Mouse (Mus musculus) cerebellum, postnatal 10 days (tissue): ENCODE measurements around the gene Slc25a39.
A peak's percentile ranks its signal among the peaks of the same experiment; 100 is the strongest.

Experiments
- DNase-seq, 2 experiments: peaks; one replicate each; pipeline ENCODE4 v3.0.0; 2021; ENCODE audit warnings: mixed read lengths in 2 of 2

Slc25a39 gene

GRCm38 (mm10) chr11:102407834-102408215 is at the start of gene Slc25a39:
Gene Slc25a39 (minus strand): TSS chr11:102407946.
- no peak for DNase-seq

DNA sequence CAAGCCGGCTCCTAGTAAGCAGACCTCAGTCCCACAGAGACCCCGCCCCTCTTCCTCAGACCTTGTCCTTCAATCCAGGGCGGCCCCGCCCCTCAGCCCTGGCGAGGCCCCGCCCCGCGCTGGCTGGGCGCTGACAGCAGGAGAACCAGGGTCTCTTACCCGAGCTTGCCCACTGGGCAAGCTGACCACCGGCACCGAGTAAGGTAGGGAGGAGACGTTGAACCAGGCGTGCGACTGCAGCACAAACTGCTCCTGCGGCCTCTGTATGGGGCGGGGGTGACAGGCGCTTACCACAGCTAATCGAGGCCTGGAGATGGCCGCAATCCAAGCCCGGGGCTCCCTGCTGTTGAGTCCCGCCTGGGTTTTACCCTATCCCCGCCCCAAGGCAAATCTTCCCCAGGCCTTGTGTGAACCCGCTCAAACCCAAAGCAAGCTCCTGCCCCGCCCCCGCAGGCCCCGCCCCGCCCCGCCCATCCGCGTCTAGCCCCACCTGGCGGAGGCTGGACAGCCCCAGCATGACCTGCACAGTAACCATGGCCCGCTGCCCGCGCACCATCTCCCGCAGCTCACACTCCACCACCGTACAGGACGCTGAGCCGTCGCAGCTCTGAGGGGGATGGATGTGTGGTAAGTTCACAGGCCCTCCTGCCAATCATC is 48.1 kb upstream of the Slc25a39 start:
- peak; percentile 79 to 82 for DNase-seq

GRCm38 (mm10) chr11:102453131-102453530 is 45.4 kb upstream of the Slc25a39 start:
- DNase-seq, result peak in 1 of 2 experiments; percentile 32

DNA sequence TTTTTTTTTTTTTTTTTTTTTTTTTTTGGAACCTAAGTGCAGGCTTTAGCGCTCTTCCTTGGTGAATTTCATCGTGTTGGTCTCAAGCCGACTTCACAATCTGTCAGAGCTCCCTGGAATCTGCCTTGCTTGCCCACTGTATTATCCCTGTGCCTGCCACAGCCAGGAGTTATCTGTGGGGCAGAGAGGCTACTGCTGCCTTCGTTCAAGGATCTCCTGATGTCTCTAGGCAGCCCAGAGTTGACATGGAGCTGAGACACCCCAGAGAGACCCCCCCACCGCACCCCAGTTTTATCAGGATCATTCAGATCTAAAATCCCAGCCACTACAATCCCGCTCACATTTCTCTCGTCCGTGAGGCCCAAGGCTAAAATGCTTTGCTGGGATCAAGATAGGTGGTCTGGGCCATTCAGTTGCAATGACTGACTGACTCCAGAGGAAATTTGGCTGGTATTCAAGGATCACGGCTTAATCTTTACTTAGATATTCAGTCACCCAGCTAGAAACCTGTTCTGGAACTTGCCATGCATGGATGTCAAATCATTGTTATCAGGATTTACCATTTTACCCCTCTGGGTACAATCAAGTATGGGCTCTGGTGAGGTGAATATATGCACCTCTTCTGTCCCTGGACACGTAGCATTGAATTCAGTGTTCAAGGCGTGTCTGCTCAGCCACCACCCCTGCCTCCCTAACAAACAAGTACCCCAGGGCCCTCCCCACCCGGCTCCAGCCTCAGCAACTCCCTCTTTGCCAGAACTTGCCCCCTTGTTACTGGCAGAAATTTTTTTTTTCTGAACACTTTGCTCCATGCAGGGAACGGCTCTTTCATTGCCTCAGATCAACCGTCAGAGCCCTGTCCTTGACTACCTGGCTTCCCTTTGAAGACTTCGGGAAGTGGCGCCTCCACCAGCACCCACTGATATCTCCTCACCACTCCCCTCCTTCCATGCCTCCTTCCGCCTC is 41.6 kb upstream of the Slc25a39 start:
- peak; percentile 61 to 66 for DNase-seq

GRCm38 (mm10) chr11:102448327-102448726 is 40.6 kb upstream of the Slc25a39 start:
- peak; percentile 42 to 53 for DNase-seq

DNA sequence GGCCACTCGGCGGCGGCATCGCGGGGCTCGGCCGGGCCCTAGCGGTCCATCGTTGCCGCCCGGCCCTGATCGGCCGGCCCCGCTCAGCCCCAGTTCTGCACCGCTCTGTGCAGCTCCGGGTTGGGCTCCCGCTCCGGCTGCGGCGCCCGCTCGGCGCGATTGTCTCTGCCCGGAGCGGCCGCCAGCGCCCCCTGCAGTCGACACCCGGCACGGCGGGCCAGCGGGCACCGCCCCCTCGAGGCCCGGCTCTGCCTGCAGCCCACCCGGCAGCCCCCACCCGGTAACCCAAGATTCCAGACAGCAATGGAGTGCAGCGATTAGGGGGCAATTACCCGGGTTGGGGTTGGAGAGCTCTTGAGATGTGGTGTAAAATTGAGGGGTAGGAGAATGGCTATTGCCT is 39.8 kb upstream of the Slc25a39 start, which contains the start of gene Fam171a2:
Gene Fam171a2, minus strand, starts transcription at position 186 of the 400 bp plus-strand sequence.
- DNase-seq, result peak; percentile 96 to 97

DNA sequence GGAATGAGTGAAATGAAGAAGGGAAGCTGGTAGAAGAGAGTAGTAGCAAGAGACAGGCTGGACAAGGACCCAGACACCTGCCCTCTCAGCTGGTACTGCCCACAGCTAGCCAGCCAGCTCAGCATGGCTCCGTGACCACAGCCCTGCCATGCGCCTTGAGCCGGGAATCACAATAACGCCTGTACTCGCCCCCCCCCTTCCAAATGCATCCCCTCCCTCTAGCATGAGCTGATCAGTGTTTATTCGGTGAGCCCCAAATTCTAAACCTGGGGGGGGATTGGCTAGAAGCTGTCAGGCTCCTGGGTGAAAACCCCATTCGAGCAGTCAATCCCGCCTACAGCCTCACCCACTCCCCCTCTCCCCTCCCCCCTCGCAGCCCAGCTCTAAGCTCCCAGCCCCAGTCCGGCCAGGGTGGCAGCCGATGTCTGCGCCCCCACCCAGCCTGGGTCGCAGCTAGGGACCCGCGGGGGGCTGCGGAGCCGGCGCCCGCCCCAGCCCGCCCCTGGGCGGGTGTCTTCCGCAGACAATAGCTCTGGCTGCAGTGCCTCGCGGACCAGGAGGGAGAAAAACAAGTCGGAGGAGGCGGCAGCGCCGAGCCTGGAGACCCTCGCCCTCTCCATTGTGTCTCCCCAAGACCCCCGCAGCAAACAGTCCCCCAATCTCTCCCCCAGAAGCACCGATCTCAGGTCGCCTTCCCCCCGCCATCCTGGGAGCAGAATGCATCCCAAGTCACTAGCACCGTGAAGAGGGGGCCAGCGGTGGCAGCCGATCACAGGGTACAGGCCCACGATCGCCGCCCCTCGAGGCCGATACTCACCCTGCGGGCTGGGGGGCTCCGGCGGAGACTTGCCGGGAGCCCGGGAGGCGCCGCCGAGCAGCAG is 39.1 kb upstream of the Slc25a39 start:
- DNase-seq, result peak; percentile 84 to 90

DNA sequence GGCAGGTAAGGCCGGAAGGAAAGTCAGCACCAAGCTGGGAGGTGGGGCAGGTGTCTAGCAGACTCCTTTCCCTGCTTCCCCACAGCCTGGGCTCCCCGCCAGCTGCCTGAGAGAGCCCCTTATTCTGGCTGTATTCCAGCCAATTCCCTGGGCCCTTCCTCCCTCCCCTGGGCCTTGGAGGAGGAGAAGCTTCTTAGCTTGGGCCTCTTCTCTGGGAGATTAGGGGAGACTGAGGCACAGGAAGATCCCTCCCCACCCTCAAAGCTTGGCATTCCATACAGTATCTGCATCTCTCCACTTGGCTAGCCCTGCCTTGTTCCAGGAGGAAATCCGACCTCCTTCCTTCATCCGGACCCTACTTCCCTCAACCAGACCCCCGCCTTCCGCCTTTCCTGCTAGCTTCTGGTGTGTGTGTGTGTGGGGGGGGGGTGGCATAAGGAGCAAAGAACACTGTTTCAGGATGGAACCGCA is 38.2 kb upstream of the Slc25a39 start:
- DNase-seq, result peak; percentile 77 to 83

DNA sequence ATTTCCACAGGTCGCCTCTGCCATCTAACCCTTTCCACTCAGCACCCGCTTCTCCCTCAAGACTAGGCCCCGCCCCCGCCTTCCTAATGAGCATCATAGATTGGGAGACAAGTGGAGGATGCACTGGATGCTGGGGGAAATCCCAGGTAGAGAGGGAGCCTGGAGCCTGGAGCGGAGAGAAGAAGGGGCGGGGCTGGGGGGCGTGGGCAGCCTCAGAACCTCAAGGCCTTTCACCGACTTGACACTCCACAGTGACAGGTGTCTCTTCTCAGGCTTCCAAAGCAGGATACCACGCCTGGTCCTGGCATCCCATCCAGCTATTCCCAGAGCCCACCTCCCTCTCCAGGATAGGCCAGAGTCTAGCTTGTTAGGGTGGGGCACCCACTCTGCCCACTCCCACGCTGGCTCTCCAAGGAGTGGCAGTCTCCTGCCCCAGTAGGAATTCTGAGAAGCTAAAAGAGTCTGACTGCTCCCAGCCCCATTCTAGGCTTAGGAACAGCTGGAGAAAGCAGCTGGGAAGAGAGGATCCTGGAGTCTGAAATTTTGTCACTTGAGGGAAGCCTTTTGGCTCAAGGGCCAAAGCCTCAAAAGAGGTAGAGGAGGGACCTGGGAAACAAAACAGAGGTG is 37.6 kb upstream of the Slc25a39 start:
- peak; percentile 54 to 58 for DNase-seq

- DNase-seq, result no peak
These were observed 37.0 kb upstream of the Slc25a39 start for GRCm38 (mm10) chr11:102444781-102445180.

DNA sequence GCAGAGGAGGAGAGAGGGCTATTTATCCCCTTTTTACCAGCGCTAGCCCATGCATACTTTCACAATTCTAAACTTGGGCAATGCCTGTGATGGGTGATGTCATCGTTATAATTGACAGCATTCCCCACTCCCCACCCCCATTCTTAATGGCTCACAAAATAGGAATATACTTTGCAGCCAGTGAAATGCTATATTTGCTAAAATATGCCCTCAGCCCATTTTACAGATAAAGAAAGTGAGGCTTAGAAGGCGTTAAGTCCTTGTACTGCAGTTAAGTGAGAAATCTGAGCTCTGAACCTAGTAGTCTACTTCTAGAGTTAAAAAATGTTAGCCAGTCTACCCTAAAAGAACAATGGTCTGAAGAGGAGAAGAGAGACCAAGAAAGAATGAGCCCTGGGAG is 36.6 kb upstream of the Slc25a39 start:
- no peak for DNase-seq

DNA sequence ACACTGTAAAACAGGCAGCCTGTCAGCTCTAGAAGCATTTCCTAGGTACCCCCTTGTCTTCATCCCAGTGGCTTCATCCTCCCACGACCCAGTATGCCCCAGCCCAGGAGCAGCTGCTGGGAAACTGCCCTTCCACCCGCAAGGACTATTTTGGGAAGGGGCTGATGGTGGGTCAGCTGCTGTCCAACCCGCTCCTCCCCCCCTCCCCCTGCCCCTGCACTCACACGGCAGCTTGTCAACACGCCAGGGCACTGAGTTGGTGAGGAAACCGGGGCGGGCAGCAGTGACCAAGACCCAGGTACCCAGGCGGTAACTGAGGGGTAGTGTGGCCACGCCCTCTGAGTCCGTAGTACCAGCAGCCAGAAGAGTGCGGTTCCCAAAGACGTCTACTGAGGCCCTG is 36.0 kb upstream of the Slc25a39 start:
- peak in 1 of 2 experiments; percentile 42 for DNase-seq

DNA sequence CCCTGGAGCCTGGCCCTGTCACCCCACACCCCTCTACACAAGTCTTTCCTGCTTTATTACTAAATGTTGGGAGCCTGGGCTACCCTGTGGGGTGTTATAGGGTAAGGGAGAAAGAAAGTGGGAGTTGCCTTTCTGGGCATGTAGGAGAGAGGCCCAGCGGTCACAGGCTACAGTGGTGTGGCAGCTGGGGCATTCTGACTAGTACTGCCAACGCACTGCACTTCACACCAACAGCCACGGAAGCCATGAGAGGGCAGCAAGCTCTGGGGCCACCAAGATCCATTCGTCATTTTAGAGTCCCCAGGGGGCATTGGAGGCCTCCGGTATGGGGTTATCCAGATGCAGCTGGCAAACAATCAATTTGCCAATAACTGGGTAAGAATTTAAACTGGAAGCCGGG is 34.3 kb upstream of the Slc25a39 start:
- DNase-seq, result no peak

DNA sequence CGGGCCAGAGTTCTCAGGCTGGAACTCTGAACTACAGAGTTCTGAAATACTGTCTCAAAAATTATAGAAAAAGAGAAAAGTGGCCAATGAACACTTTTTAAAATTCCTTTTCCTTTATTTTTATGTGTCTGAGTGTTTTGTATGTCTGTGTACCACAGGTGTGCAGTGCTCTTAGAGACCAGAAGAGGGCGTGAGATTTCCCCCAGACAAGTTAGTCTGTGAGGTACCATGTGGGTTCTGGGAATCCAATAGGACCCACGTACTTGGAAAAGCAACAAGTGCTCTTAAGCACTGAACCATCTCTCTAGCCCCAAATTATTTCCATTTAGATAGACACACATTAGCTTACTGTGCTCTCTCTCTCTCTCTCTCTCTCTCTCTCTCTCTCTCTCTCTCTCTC is 33.7 kb upstream of the Slc25a39 start:
- peak in 1 of 2 experiments; percentile 47 for DNase-seq

GRCm38 (mm10) chr11:102440255-102440654 is 32.5 kb upstream of the Slc25a39 start:
- no peak for DNase-seq

DNA sequence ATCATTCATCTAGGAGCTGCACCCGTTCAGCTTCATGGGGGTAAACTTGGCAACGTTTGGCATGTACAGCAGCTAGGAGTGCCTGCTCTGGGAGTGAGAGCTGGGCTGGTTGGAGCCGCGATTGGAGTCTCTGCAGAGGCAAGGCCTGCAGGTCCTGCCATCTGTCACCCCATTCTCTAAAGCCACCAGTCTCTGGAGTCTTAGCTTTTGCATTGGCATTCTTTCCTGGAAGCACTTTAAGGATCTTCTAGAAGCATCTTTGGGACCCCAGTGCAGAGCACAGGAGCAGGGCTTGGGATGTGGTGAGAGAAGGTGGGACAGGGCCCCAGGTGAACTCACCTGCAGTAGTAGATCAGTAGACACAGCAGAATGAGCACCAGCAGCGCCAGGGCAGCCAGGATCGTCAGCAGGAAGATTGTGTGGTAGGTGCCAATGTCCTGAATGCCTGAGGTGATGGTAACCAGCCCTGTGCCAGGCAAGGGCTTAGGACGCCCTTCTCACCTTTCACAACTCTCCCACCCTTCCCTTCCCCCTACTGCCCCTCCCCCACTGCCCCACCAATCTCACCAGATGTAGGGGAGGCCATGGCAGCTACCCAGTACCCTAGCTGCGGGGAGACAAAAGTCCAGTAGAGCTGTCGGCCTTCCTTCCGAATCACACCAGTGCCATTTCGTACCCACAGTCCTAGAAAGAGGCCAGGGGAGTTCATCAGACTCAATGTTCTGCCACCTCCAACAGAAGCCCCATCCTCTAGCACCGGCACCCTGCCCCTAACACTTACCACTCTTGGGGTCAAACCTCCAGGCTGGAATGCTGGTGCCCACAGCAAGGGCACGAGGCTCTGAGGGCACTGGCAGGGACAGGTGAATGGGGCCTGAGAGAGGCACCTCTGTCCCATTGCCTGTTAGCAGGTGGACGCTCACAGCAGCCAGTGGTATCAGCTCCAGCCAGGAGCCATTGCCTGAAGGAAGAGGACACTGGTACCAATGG is 31.6 kb upstream of the Slc25a39 start:
- peak; percentile 69 to 72 for DNase-seq

GRCm38 (mm10) chr11:102438212-102439092 is 30.7 kb upstream of the Slc25a39 start:
- peak; percentile 98 to 99 for DNase-seq

GRCm38 (mm10) chr11:102437120-102438061 is 29.6 kb upstream of the Slc25a39 start:
- peak; percentile 82 to 84 for DNase-seq

- DNase-seq, result no peak
These were observed 28.7 kb upstream of the Slc25a39 start for GRCm38 (mm10) chr11:102436471-102436790.
